Mouse (Mus musculus): Measurements from ENCODE around the gene Nol8.

Gene Nol8

DNA sequence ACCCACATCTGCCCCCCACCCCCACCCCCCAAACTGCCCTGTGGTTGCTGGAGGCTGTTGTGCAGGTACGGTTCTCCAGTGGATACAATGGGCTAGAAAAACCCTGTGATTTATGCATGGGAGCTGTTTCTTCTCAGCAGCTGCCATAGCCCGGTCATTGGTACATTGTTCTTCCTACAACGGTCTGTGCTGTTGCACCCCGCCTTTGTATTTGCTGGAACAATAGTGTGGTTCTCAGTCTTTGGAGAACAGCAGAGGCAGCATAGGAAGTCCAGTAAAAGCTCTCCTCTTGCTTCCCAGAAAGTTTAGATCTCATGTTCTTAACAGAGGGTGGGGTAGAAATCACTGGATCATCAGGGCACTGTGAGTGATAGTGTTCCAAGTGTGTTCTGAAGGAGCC lies 31.4 kb downstream of the Nol8 start:
- no peak for DNase-seq (ENCODE audit: low read depth, low spot score)

DNA sequence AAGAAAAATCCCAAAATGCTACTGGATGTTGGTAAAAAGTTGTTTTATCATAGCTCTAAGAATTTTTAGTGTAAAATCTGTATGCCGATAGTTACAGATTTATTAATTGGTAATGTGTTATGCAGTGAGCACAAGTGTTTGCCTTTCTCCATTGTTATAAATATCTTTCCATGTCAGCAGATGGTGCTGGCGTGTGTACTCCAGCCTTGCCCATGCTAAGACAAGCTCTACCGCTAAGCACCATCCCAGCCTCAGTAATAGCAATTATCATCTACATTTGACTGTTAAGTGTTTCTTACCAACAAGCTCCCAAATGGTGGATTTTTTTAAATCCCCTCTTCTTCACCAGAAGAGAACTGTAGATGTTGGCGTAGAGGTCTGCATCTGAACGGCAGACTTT lies 38.2 kb downstream of the Nol8 start:
- DNase-seq (ENCODE audit: low read depth, low spot score): no peak

DNA sequence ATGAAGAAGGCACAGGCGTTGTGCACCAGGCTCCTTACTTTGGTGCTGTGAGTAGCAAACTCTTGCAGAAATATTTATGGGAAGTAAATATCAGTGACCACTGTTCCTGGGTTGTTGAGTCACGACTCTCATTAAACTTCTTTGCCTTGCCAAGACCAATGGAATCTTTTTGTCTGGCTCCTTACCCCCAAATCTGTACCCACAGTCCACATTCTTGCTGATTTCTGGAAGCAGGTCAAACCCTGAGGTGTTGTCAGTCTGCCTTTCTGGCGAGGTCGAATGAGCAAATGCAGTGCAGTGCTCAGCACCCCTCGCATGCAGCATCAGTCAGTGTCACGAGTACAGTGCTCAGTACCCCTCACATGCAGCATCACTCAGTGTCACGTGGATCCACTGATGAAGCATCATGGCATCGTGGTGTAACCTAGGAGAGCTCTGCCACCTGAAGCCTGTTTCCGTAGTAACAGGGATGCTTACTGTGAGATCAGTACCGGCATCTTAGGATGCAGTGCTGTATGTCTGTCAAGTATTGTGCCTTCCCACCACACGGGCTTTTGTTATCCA lies 50.4 kb downstream of the Nol8 start:
- DNase-seq (ENCODE audit: low read depth, low spot score): no peak

DNA sequence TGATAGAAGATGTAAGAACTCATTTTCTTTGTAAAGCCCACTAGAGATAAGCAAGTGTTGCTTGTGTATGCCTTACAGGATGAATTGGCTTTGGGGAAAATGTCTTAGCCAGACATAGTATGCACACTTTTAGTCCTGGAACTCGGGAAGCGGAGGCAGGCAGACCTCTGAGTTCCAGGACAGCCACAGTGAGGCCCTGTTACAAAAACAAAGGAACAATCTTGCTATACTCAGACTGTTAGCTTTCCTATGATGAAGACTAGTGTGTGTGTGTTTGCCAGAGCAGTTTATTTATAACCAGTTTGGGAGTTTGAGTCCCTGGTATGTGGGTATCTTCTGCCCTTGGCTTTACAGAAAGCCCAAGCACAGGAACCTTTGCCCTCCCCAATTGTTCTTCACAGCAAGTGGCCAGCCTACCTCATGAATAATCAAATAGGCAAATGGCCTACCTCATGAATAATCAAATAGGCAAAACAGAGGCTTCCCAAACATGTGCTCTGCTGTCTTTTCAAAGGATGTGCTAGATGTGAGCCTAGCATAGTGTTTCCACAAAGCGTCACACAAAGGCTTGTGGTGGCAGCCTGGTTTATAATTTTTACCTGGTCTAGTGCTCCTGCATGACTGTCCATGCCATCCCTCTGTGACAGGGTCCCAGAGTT lies 53.3 kb downstream of the Nol8 start:
- no peak for DNase-seq (ENCODE audit: low read depth, low spot score)

DNA sequence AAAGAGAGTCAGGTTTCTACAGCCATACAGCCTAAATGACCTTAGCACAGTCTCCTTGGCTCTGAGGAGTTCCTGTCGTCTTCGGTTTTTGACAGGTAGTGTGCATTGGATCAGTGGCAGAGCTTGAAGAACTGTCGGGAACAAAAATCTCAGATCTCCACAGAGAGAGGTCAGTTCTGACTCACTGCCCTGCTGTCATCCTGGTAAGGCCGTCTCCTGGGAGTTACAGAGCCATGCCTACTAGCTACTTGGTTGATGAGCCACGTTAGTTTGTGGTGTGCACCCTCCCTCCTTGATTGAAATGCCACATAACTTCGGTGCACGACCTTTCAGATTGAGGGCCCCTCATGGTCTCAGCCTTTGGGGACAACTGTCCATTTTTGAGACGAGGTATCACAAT lies 55.4 kb downstream of the Nol8 start:
- DNase-seq (ENCODE audit: low read depth, low spot score): no peak

DNA sequence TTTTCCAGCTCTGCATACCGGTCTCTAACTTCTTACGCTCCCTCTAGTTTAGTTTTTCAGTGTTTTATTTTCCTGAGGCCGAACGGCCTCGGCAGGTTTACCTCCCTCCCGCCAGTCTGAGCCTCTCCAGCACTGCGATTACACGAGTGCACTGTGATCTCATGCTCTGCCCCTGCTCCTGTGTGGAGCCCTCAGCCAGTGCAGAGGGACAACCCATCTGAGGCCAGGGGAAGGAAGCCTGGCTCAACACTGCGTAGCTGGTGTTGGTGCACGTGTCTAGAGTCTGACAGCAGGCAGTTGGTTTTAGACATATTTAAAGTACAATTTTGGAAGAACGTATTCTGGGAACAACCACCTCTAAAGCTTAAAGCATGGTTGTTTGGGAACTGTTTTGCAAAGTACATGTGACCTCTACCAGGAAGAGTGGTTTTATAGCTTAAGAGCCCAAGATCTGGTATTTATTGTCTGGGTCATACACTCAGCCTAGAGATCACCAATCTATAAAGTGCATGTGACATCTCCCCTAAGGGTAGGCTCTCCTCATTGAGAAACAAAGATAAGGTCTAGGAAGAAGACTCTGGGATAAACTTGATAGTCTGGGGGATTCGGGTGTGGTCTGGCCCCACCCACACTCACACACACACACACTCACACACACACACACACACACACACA lies 59.3 kb downstream of the Nol8 start:
- DNase-seq (ENCODE audit: low read depth, low spot score): no peak

DNA sequence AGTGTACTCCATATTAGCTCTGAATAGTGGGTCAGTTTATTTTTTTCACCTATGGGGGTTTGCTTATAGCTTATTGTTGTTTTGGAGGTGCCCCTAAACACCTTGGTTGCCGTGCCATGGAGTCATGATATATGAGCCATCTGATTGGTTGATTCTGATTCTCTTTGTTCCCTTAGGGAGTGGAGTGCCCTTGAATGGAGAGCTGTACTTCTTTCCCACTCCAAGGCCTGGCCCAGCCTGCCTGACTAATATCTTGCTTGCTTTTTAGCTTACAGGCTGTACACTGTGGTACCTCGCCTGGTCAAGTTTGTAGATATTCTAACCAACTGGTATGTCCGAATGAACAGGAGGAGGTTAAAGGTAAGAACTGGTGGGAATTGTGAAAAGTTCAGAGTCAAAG lies 66.4 kb downstream of the Nol8 start:
- DNase-seq (ENCODE audit: low read depth, low spot score): no peak

All from WW6 (cell line).